Mouse (Mus musculus) lung, postnatal 10 days (tissue): ENCODE measurements around the gene Gga1.

ENCODE experiments used
- DNase-seq: peaks from one replicate; pipeline ENCODE4 v3.0.0; 2021

Gene Gga1

DNA sequence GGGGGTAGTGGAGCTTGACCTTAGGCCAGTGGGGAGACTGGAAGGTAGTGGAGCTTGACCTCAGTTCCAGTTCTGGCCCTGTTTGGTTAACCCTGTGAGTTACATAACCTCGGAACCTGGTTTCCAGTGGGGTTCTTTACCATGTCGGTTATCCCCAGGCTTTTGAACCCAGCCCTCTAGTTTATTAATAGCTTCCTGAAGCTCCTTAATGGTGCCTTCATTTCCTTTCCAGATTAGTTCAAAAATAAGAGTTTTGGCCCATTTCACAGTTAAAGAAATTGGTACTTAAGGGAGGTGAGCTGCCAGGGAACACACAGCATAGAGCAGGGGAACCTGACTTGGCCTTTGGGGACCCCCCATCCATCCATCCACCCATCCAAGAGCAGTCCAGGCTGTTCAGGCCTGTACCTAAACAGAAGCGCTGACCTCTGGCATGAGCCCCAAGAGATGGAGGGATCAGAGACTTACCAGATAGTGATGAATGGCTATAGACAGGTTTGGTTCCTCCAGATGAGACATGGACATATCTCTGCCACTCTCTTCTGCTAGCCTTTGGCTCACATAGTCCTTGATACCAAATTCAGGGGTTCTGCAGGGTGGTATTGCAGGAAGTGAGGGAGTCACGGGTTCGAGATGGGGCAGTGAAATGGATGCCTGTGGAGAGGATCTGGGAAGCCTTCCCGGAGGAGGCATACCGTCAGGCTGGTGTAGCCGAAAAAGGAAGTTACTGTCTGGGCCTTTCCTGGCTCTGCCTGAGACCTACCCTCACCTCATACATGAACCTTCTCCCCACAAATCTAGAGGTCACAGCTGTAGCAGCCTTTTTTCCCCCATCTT is 38.1 kb downstream of the Gga1 start:
- no peak for DNase-seq

DNA sequence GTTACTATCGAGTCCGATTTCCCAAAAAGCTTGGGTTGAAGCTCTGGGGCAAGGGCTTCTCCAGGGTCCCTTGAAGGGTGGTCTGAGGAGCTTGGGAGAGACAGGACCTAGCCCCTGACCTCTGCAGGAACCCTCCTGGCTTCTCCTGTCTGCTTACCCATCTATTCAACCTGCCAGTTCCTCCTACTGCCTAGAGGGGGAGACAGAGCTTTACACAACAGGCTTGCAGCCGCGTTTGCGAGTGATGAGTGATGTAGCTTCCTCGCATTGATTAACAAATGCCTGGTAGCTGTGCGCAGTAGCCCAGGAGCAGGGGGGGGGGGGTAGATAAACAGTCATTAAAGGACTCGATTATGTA is 38.6 kb downstream of the Gga1 start:
- DNase-seq = peak; percentile 83

DNA sequence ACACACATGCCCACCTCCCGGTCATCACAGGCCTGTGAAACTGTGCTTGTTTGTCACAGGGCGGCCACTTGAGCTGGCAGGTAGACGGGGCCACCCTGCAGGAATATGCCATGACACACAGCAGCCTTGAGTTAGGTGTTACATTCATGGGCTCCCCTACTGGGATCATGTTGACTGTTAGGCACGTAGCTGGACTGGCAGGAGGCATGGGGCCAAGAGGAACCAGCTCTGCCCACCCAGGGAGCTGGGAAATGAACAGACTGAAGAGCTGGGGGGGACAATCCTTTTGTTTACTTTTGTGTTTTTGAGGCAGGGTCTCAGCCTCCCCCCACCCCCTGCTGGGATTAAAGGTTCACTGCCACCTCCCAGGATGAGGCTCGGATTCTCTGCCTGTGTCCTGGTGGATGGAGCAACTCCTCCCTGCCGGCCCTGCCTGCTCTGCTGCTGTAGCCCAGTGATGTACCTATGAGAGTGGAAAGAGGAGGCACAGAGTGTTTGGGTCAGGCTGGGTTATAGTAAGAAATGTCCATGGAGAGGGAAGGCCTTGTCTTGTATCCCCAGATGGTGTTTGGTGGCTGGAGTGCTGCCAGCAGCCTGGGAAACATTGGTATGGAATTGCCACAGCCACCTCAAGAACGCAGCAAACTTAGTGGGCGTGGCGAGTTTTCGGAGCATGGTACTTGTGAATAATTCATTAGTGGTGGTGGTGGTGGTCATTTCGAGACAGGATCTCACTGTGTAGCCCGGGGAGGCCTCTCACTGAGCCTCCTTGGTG is 39.2 kb downstream of the Gga1 start:
- no peak for DNase-seq

DNA sequence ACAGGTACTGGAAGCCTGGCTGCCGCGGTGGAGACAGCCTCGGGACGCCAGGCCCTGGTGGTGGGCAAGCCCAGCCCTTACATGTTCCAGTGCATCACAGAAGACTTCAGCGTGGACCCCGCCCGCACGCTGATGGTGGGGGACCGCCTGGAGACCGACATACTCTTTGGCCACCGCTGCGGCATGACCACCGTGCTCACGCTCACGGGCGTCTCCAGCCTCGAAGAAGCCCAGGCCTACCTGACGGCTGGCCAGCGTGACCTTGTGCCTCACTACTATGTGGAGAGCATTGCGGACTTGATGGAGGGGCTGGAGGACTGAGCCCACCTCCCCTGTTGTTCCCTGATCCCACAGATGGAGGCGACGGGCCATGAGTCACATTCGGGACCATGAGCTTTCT is 41.1 kb downstream of the Gga1 start:
- DNase-seq = no peak

DNA sequence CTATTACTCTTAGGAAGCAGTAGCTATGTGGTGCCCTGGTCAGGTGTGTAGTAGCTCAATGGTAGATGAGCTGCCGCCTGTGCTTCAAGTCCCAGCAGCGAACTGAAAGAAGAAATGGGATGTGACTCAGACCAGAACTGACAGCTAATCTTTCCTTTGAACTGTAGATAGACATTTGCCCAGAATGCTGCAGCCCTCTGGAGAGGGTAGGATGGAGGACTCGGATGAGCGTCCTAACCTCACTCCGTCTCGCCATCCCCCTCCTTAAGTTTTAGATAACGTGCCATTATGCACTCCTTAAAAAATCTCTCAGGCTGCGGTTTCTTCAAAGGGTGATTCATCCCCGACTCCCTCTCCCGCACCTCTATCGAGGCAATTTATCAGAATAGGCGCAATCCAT is 42.9 kb downstream of the Gga1 start:
- DNase-seq = no peak

DNA sequence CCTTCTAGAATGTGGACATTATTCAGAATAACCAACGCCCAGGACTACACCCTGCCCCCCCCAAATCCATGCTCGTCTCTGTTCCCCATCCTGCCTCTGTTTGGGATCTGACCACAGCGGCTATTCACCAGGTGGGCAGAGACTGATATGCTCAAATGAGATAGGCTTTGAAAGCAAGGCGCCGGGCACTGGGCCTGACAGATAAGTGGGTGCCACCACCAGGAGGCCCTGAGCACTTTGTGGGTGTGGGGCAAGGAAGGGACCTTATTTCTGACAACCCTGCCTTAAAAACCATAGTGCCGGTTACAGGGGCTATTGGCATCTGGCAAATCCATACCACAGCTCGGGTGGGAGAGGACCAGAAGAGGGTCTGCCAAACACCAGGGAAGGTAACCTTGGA is 45.7 kb downstream of the Gga1 start:
- DNase-seq = no peak

DNA sequence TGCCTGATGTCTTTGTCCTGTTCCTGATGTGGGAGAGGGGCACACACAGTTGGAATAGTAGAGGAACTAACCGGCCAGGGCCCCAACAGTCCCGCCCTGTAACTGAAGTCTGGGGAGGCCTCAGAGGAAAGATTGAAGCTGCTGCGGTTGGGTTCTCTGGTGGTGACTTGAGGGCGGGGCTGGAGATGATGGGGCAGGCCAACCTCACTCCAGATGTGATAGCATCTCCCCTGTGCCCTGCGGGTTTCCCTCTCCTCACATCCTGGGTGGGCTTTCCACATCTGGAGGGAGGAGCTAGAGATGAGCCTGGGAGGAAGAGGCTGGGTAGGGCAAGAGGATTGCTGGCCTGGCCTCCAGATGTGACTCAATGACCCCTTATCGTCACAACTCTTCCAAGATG is 46.6 kb downstream of the Gga1 start:
- DNase-seq = no peak

DNA sequence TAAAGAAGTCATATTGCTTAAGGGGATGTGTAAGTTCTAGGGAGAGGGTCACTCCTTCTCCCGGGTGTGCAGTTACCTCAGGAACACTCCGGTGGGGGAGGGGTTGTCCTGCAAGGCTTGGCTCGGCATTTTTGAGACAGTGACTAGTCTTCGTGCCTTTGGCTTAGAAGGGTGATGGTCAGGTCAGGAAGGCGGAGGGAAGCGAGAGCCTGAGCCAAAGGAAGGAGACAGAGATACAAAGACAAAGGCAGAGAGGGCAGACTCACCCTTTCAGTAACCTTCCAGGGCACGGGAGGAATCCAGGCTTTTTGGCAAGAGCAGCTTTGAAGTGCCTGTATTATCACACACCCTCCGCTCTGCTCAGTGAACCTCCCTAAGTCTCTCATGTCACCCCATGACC is 48.1 kb downstream of the Gga1 start:
- DNase-seq = peak; percentile 43

DNA sequence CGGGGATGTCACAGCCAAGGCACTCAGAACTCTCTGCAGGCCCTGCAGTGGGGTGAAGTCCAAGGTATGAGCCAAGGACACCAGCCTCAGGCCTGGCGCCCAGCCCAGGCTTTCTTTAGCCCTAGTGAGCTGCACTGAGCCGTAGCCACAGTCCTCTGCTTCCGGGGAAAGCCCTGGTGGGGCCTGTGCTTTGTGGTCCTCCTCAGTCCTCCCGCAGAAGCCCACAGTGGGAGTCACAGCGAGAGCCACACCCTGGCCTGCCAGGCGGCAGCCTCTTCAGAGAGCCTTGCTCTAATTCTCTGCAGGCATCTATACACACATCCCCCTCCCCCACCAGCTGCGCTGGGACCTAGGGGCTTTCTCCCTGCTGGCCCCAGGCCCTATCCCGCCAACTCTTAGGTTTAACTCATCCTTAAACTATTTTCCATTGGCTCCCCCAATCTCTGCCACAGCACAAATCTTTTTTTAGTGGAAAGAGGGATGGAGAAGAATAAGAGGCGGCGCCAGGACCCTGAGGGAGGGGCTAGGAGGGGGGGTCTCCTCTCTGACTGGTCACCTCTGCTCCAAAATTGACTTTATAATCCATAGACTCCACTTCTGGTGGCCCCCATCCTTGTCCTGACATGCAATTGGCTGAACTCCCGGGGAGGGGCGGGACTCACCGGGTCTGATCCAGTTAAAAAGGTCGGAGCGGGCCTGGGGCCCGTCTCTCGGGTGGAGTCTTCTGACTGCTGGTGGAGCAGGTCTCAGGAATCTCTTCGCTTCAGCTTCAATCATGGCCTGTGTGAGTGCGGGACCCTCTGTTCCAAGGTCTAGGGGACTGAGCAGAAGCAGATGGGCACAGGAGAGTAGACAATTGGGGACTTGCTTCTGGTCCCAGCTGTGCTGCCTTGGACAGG is 49.3 kb downstream of the Gga1 start, which contains the start of gene Lgals1:
Gene Lgals1 (plus strand): TSS at position 705 of the 899 bp plus-strand sequence.
- DNase-seq = peak; percentile 96

DNA sequence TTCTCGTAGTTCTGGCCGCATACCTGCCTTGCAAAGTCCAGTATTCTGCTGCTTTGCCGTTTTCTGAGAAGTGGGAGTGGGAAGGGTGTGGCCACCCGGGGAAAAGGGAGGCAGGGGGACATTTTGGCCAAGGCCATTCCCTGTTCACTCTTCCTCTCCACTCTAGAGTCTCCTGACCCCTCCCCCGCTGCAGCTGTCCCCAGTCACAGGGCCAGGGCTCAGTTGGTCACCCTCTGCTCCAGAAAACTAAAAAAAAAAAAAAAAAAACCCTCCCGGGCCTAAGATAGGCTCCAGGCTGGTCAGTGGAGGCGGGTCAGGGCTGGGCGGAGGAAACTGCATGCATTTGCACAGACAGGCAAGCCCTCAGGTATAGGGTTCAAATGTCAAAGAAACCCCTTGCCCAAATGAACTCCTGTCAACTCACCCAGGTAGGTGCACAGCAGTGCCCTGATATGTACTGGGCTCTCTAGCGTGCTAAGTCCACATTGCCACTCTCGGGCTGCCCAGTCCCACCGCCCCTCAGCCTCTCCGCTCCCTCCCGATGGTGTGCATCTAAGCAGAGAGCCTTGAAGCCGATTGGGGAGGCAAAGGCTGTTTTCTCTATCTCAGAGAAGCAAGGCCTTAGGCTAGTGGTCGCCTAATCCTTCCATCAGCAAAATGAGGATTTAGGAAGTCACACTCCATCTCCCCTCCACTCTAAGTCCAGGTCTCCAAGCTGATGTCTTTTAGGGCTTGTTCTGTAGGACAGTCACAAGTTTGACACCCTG is 50.2 kb downstream of the Gga1 start:
- peak; percentile 65 for DNase-seq

DNA sequence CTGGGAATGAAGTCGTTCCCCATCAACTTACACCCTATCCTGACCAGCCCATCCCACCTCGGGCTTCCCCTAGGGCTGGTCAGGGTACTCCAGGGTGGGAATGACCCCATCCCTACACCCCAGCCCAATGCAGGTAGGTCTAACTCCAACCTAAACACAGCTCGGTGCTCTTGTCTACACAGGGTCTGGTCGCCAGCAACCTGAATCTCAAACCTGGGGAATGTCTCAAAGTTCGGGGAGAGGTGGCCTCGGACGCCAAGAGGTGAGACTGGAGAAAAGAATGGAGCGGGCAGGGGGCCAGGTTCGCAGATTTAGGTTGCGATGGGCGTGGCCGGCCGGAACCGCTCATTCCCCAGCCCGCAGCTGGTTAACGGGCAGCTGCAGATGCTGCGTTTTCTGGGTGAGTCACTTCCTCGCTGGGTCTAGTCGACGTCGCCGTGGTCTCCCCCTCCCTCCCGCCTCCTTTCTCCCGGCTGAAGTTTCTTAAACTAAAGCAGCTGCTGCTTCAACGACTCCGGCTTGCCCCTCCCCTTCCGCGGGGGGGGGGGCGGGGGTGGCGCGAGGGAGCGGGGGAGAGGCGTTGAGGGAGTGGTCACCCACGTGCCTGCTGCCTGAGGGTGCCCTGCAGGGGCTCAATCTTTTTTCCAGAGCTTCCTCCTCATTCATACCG is 50.9 kb downstream of the Gga1 start:
- peak; percentile 92 for DNase-seq

DNA sequence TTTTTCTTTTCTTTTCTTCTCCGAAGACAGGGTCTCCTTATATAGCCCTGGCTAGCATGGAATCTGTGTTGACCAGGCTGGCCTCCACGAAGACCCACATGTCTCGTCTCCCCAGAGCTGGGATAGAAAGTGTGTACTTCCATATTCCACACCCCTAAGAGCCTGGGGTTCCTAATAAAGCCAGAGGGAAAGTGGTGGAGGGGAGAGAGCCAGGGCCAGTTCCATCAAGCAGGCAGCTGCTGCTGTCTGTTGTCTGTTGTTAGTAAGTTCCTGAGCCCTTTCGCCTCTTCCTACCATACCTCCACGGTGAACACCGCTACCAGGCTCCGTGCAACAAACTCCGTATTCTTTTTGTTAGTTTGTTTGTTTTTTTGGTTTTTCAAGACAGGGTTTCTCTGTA is 51.5 kb downstream of the Gga1 start:
- no peak for DNase-seq

DNA sequence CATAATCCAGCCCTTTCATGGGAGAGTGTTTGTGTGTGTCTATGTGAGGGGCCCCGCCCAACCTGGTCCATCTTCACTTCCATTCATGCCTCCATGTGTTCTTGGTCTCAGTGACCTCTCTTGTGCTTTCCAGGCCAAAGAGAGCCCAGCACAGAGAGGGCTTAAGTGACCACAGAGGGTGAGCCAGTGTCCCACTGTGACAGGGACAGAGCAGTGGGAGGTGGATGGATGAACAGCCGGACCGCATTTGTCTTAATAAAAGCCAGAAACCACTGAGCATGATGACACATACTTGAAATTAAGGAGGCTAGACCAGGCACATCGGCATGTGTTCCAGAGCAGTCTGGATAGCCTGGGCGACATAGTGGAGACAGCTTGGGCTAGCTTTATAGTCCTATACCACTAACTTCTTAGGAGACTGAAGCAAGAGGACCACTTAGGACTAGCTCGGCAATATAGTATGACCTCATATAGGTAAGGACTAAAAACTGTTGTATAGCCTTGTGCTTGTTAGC is 53.3 kb downstream of the Gga1 start:
- DNase-seq = no peak

DNA sequence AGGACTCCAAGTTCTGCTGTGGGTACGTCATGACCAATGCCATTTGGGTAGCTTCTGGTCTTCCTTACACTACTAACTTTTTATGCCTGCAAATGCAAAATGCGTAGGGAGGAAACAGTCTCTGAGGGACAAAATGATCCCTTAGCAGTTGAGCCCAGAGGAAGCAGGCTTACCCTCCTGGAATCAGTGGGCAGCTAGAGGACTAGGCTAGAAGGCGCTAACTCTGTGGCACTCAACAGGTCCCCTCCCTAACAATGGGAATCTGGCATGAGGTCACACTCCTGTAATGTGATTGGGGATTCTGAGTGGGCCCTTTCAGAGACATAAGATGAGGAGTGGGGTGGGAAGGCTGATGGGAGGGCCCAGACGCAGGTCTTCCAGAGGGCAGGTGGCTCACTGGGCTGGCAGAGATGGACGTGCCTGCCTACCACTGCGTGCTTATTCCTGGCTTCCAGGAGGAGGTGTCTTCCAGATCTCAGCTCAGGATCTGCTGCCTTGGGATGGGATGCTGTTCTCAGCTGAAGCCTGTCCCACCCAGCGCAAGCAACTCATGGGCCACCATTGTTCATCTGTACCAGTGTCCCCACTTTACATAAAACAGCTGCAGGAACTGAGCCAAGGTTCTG is 53.9 kb downstream of the Gga1 start:
- DNase-seq = no peak

DNA sequence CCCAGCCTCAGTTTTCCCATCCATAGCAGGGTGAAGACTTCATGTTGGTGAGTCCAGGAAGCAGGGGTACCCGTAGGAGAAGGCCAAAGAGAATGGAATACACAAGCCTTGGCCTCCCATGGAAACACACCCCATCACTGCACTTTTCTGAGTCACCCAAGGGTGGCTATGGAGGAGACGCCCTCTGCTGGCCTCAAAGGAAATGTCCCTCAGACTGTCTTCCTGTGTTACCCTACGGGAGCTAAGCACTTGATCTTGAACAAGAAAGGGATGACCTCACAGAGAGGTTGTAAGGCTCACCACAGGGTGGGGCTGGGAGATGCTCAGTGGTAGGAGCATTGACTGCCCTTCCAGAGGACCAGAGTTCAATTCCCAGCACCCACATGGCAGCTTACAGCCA is 54.6 kb downstream of the Gga1 start:
- DNase-seq = peak; percentile 77

DNA sequence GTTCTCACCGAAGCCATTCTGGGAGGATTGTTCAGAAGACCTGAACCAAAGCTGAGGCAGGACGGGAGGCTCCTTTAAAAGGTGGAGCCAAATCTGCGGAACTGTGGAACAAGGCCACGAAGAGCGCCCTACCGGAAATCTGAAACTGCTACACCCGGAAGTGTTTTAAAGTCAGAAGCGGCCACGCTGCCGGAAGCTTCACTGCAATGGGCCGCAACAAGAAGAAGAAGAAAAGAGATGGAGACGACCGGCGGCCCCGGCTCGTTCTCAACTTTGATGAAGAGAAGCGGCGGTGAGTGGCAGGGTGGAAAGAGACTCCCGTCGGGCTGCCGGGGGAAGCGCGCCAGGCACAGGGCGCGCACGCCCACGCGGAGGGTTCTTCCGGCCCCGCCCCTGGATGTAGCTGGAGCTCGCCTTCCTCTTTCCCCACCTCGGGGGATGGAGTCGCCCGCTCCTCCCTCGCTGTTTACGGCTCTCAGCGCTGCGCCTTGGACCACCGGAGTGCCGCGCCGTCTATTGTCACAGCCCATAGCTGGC is 57.9 kb downstream of the Gga1 start, which contains the start of gene Nol12:
Gene Nol12 (plus strand): TSS at position 150 of the 537 bp plus-strand sequence.
- peak; percentile 90 for DNase-seq

DNA sequence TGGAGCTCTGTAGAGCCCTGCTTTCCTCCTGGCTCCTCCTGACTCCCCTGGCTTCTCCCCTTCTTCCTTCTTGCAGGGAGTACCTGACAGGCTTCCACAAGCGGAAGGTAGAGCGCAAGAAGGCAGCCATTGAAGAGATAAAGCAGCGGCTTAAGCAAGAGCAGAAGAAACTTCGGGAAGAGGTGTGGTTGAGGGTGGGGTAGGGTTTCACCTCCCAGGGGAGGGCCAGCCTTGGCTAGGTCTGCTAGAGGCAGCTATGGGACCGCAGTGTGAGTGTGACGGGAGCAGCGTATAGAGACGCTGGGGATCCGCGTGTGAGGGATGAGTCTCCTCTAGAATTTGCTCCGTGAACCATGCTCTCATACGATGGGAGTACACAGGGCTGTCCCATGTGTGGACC is 59.4 kb downstream of the Gga1 start:
- no peak for DNase-seq

DNA sequence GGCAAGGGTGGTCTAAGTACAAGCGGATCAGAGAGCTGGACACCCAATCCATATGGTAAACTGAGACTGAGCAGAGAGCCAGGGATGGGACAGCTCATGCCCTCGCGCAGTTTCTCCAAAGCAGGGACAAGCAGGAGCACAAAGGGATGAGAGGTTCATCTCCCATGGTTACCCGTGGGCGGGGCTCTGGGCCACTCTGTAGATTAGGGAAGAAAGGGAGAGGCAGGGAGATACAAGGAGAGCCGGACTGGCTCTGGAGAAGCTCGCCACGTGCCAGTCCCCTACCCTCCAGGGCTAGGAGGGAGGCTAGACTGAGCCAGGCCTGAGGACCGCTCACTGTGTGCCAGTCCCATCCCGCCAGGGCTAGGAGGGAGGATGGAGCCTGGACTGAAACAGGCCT is 60.3 kb downstream of the Gga1 start:
- no peak for DNase-seq

DNA sequence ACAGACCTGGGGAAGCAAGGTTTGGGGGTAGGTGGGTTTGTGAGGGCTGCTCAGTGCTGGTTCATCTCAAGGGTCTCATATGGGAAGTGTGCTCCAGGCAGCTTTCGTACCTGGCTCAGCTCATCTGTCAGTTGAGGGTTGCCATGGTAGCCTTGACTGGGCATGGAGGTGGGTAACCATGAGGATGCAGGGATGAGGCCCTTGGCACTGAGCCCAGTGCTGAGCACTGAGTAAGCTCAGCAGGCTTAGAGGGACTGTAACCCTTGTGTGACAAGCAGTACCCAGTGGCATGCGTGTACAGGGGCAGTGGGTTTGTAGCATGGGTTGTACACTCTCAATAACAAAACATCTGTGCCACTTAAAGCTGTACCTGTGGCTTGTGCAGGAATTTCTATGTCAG is 61.0 kb downstream of the Gga1 start:
- DNase-seq = no peak

DNA sequence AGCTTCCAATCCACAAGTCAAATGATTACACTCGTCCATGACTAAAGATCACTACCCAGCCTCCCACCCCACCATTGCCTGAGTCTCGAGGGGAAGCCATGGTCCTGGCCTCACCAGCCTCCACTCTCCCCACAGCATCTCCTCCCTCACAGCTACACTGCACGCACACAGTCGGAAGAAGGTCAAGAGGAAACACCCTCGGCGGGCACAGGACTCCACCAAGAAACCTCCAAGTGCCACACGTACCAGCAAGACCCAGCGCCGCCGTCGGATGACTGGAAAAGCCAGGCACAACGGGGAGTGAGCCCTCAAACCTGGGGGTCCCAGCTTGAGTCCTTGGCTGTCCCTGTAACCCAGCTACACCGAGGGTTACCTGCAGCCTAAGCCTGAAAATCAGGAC is 63.3 kb downstream of the Gga1 start:
- DNase-seq = no peak

DNA sequence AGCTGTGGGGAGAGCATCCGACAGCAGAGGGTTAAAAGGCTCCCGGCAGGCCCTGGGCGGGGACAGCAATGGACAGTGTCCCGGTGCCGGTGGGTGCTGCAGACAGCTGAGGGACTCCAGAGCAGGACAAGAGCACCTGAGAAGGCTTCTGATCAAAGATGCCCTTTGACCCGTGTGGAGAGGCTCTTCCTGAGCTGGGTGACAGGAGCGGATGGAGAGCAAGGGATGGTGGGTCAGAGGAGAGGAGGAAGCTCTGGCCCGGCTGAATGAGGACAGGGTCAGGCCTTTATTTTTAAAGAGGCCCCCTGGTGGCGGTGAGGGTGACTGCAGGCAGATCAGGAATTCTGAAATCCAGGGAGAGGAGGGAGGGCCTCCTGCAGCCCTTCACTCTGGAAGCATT is 65.7 kb downstream of the Gga1 start:
- peak; percentile 92 for DNase-seq
